Mouse (Mus musculus) limb, embryonic 10.5 days (tissue): Measurements from ENCODE around the gene Unc119b. TPM values are rescaled to one million over a fixed set of nuclear protein-coding genes. Genes with fewer than 3 reads are reported as not detected.

Experiments
- DNase-seq: peaks from one replicate; pipeline ENCODE4 v3.0.0-alpha.2; 2017; ENCODE audit warnings: low spot score
- H3K27ac ChIP-seq: fragments of 300-500 bp; sonication (generic); 2 replicates; pipeline ENCODE4 v1.5.1; 2016; ENCODE audit warnings: mild to moderate bottlenecking
- H3K27me3 ChIP-seq: fragments of 300-500 bp; sonication (generic); 2 replicates; pipeline ENCODE4 v1.6.1; 2016; ENCODE audit warnings: low read depth, mild to moderate bottlenecking; ENCODE audit not compliant: poor library complexity, severe bottlenecking
- H3K36me3 ChIP-seq: fragments of 300-500 bp; sonication (generic); 2 replicates; pipeline ENCODE4 v1.6.1; 2016; ENCODE audit warnings: mild to moderate bottlenecking, moderate library complexity
- H3K4me1 ChIP-seq: fragments of 300-500 bp; sonication (generic); 2 replicates; pipeline ENCODE4 v1.6.1; 2016
- H3K4me3 ChIP-seq: fragments of 300-500 bp; sonication (generic); 2 replicates; pipeline ENCODE4 v1.5.1; 2016; ENCODE audit warnings: mild to moderate bottlenecking, moderate library complexity
- H3K9me3 ChIP-seq: fragments of 300-500 bp; sonication (generic); replicated peaks from 2 replicates; pipeline ENCODE4 v1.6.1; 2016; ENCODE audit warnings: mild to moderate bottlenecking
- WGBS: fragments of 180-500 bp; shearing (Covaris S2); methylation state at CpG from one replicate; pipeline ENCODE4 v1.1.7; 2016; 5-methylcytosine and 5-hydroxymethylcytosine counted together
- polyA plus RNA-seq: library from polyadenylated mRNA; unstranded; fragments of >200 nt; fragmentation: Nextera tagmentation; extraction: Ambion mirVana; gene quantifications from 2 replicates; pipeline ENCODE4 v1.2.1, GENCODE M21; 2016

Gene Unc119b
- polyA plus RNA-seq, 1 experiment from 2014 or later = 77.0 TPM

DNA sequence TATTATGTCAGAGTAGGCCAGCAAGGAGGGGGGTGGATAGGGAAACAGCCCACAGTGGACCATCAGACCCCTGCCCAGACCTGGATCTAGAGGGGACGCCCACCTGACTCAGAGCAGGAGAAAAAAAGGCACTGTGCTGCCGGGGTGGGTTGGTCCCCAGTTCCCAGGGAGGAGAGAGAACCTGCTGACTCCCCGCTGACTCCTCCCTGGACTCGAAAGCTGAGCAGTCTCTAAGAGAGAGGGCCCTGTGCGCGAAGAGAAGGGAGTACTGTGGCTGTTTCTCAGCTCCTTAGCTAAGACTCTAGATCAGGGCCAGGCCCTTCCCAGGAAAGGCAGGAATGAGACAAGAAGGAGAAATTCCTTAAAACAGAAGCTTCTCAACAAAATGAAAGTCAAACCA is 9.7 kb upstream of the Unc119b start:
- Histone ChIP-seq H3K4me1 (peaks cover 10% of the 10 kb centered on the region), H3K36me3 (peaks cover 73% of the 10 kb centered on the region), H3K27me3 (no peaks in the 10 kb centered on the region), H3K4me3 (no peak overlapping the region), H3K27ac (no peak overlapping the region), H3K9me3 (no peaks in the 10 kb centered on the region)
- no peak for DNase-seq
- WGBS = 79% methylated on average over 6 of the region's 6 CpGs

DNA sequence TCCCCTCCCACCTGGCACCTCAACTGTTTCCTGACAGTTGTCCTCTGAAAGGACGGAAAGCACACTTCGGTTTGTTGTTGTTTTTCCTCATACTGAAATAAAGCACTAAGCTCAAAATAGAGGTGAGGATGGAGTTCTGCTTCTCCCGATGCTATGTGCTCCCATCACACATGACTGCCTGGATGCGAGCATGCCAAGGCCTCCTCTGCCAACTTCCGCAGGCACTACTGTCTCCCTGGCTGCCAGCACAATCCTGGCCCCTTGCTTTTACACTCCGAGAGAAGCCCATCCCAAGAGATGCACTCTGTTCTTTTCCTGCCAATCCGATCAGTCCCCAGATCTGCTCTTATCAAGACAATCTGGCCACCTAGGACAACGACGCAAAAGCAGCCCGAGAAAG is 8.8 kb upstream of the Unc119b start:
- Histone ChIP-seq H3K27me3 (no peaks in the 10 kb centered on the region), H3K4me3 (no peak overlapping the region), H3K36me3 (peaks cover 64% of the 10 kb centered on the region), H3K27ac (0 out of 2 replicates have a peak overlapping the region, but pooled peaks have one; percentile 19), H3K9me3 (no peaks in the 10 kb centered on the region), H3K4me1 (peaks cover 17% of the 10 kb centered on the region)
- WGBS = 79% methylated on average over 10 of the region's 10 CpGs
- no peak for DNase-seq

DNA sequence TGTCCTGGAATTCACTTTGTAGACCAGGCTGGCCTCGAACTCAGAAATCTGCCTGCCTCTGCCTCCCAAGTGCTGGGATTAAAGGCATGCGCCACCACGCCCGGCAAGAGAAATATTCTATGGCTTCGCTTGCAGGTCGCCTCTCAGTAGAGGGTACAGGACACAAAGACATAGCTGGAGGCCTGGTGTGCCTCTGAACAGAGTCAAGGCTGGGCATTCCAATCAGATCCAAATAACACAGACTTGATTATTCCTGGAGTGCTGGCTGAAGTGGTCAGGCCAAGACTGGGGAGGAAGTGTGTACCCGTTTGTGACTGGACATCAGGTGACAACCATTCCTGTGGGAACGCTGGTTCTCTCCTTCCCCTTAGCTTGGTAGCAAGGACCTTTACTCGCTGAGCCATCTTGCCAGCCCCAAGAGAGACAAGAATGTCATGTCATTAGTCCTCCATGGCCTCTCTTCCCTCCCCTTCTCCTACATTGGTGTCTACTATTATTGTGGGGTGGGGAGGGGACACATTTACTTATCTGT is 7.5 kb upstream of the Unc119b start:
- 91% methylated on average over 9 of the region's 9 CpGs for WGBS
- no peak for DNase-seq
- Histone ChIP-seq H3K27ac (no peak overlapping the region), H3K4me1 (peaks cover 17% of the 10 kb centered on the region), H3K36me3 (peaks cover 51% of the 10 kb centered on the region), H3K27me3 (no peaks in the 10 kb centered on the region), H3K4me3 (no peak overlapping the region), H3K9me3 (no peaks in the 10 kb centered on the region)

DNA sequence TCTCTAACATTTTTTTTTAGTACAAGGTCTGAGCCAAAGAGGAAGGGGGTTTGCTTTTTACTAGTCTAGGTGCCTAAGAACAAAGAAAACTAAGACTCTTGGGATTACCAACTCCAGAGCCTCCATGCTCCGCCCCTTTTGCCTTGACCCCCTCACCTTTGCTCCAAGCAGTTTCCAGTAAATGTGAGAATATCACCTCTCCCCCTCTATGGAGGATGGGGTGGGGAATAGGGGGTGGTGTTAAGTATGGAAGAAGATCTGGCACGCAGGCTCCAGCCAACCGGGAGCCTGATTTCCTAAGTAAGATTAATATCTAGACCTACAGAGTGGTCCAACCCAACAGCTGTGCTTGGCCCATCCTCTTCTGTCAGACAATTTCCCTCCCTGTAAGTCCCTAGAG is 6.0 kb upstream of the Unc119b start:
- H3K9me3 ChIP-seq = no peaks in the 10 kb centered on the region
- DNase-seq = no peak
- peaks cover 36% of the 10 kb centered on the region for H3K36me3 ChIP-seq
- peaks cover 17% of the 10 kb centered on the region for H3K4me1 ChIP-seq
- 53% methylated on average over 3 of the region's 3 CpGs for WGBS
- H3K27ac ChIP-seq = no peak overlapping the region
- H3K27me3 ChIP-seq = no peaks in the 10 kb centered on the region
- H3K4me3 ChIP-seq = no peak overlapping the region

DNA sequence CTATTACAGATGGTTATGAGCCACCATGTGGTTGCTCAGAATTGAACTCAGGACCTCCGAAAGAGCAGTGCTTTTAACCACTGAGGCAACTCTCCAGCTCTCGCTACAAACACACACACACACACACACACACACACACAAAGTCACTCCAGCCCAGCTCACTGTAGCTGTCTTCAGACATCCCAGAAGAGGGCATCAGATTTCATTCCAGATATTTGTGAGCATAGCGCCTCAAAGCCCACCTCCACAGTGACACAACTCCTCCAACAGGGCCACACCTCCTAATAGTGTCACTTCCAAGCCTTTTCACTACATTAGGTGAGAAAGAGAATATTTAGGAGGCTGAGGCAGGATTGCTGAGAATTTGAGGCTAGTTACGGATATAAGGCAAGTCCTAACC is 4.3 kb upstream of the Unc119b start:
- WGBS = 71% methylated on average over 4 of the region's 4 CpGs
- no peak for DNase-seq
- Histone ChIP-seq H3K27ac (no peak overlapping the region), H3K9me3 (no peaks in the 10 kb centered on the region), H3K4me1 (peaks cover 18% of the 10 kb centered on the region), H3K36me3 (peaks cover 20% of the 10 kb centered on the region), H3K27me3 (no peaks in the 10 kb centered on the region), H3K4me3 (no peak overlapping the region)

DNA sequence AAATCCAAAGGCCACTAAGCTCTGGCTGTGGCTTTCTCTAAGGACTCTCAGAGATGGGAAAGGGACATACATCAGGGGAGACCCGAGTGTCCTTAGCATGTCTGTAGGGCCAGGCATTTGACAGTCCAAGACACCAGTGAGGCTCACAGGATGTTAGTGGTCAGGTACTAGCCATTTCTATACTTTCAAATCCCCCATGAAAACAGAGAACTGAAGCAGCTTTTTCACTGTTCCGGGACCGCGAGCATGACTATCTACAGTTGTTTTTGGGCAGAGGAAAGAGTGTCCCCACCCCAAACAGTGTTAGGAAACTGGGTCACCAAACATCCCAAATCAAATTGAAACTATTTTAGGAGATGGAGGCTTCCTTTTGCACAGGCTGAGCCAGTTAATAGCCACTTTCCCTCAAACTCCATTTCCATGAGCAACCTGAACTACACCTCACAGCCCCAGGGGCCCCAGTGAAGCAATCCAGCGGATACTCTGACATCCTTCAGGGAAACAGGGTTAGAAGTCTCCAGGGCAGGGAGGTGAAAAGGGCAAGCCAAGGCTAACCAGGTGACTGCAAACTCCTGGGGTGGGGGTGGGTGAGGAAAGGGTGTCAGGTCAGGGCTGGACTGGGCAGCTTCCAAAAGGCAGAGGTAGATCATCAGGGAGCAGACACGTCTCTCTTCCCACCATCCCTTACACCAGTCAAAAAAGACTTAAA is 1.3 kb downstream of the Unc119b start:
- Histone ChIP-seq H3K27ac (peak overlapping the region; percentile 91), H3K36me3 (peaks cover 43% of the 10 kb centered on the region), H3K9me3 (no peaks in the 10 kb centered on the region), H3K27me3 (no peaks in the 10 kb centered on the region), H3K4me3 (peak overlapping the region; percentile 94), H3K4me1 (peaks cover 20% of the 10 kb centered on the region)
- WGBS = 62% methylated on average over 6 of the region's 6 CpGs
- DNase-seq = no peak

DNA sequence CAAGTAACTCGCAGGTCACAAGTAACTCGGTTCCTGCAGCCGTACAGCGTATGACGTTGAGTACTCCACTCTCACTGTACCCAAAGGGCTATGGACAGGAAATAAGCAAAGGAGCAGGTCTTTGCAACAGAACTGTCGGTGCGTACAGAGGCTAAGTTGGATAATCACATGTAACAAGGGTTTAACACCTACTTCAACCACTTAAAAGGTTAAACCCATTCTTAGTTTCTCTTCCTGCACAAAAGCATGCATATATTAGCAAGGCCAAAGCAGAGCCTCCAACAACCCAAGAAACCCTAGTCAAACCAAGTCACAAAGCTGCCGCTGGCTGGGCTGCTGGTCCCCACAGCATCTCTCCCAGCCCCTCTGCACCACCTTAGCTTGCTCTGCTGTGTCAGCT is 2.3 kb downstream of the Unc119b start:
- Histone ChIP-seq H3K4me1 (peaks cover 20% of the 10 kb centered on the region), H3K27me3 (no peaks in the 10 kb centered on the region), H3K9me3 (no peaks in the 10 kb centered on the region), H3K27ac (no peak overlapping the region), H3K36me3 (peaks cover 53% of the 10 kb centered on the region), H3K4me3 (peak overlapping the region; percentile 94; the same call in 1 of the 2 replicates)
- WGBS = 95% methylated on average over 8 of the region's 8 CpGs
- DNase-seq = no peak

DNA sequence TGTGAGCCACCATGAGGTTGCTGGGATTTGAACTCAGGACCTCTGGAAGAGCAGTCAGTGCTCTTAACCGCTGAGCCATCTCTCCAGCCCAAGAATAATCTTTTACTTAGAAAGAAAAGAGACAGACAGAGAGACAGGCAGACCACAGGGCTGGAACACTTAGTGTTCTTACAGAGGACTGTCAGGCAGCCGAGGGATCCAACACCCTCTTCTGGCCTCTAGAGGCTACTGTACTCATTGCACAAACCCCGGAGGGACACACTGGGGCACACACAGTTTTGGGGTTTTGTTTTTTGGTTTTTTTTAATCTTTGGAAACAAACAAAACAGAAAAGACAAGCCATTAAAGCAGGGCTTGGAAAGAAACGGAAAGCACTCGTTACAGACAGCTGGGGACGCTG is 5.4 kb downstream of the Unc119b start:
- no peak overlapping the region for H3K4me3 ChIP-seq
- no peaks in the 10 kb centered on the region for H3K27me3 ChIP-seq
- no peak overlapping the region for H3K27ac ChIP-seq
- no peaks in the 10 kb centered on the region for H3K9me3 ChIP-seq
- 91% methylated on average over 6 of the region's 6 CpGs for WGBS
- peaks cover 85% of the 10 kb centered on the region for H3K36me3 ChIP-seq
- peaks cover 28% of the 10 kb centered on the region for H3K4me1 ChIP-seq
- DNase-seq = no peak

DNA sequence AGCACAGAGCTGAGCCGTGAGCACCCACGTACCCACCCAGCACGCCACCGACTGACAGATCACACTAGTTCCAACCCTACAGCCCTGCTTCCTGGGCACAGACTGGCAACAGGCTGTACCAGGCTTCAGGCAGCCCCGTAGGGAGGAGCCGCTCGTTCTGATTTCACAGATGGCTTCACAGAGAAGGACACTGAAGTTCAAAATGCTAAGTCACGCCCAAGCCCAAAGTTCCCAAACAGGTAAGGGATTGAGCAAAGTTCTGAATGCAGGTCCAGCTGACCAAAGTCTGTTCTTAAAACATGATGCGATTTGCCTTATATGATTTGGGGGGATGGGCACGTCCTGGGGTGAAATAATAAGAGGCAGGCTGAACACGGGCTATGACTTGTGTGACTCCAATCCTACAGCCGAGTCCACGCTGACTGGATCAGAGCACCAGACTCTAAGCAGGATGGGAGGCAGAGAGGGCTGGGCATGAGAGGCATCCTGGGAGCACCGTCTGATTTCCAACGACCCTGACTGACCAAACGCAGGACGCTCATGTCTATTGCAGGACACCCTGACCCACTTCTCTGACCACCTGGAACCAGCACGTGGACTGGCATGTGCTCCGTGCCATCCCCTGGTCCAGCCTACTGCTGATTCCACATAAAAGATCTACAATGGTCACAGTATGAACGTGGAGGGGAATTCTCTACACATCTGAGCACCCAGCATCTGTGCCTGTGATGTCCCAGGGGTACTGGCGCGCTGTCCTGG is 7.2 kb downstream of the Unc119b start:
- Histone ChIP-seq H3K27ac (no peak overlapping the region), H3K4me3 (no peak overlapping the region), H3K36me3 (peaks cover 98% of the 10 kb centered on the region), H3K9me3 (no peaks in the 10 kb centered on the region), H3K27me3 (no peaks in the 10 kb centered on the region), H3K4me1 (peaks cover 12% of the 10 kb centered on the region)
- no peak for DNase-seq
- WGBS = 93% methylated on average over 22 of the region's 22 CpGs

DNA sequence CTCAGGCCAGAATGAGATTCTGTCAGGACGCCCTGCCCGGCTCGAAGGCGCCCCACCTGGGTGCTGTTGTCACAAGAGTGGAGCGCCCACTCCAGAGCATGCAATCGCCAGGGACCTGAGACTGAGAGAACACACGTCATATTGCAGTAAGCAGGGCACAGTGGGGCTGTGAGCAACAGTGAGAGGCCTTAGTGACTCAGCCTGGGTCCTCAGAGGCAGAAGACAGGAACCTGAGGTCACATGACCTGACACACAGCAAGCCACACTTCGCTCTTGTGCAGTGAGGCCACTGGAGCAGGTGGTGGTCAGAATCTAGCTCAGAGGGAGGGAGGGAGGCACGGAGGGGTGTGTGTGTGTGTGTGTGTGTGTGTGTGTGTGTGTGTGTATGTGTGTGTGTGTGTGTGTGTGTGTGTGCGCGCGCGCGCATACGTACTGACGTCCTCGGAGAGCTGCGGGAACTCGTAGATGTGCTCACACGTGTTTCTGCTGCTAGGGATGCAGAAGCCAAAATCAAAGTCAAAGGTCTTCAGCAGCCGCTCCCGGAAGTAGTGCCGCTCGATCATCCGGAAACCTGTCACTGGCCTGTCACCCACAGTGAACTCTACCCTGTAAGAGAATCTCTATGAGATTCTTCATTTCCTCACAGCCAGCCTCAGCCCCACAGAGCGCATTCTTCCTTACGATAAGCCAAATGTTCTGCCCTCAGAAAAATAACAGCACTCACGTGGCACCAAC is 8.0 kb downstream of the Unc119b start:
- H3K4me3 ChIP-seq = no peak overlapping the region
- DNase-seq = no peak
- peaks cover 99% of the 10 kb centered on the region for H3K36me3 ChIP-seq
- peaks cover 8% of the 10 kb centered on the region; the same call in 1 of the 2 replicates for H3K4me1 ChIP-seq
- no peaks in the 10 kb centered on the region for H3K9me3 ChIP-seq
- WGBS = 92% methylated on average over 28 of the region's 28 CpGs
- H3K27ac ChIP-seq = no peak overlapping the region
- no peaks in the 10 kb centered on the region for H3K27me3 ChIP-seq

DNA sequence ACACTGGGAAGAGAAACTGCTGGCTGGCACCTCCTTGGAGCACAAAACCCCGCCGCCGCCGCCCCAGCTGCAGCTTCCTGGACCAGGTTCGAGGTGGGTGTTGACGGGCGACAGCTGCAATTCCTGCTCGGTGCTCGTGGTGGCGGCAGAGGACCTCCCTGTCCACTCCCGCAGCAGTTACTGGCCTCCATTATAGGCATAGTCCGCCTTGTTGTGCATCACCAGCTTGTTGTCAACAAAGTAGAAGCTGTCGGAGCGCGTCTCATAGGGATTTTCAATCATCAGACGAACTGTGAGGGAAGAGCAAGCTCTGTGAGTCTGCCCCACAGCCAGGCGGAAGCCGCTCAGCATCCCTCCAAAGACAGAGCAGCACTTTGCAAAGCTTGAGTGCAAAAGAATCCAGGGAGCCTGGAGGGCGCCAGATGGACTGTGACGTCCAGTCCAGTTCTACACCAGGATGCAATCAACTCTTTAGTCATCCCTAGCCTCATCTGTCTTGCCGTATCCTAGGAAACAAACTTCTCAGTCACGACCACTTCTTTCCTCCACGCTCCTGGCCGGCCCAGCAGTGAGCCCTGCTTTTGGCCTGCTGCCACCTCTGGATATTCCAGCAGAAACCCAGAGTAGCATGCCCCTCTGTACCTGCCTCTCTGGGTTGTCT is 9.4 kb downstream of the Unc119b start:
- Histone ChIP-seq H3K4me3 (no peak overlapping the region), H3K27me3 (no peaks in the 10 kb centered on the region), H3K4me1 (peaks cover 8% of the 10 kb centered on the region; the same call in 1 of the 2 replicates), H3K36me3 (peaks cover 89% of the 10 kb centered on the region), H3K9me3 (no peaks in the 10 kb centered on the region), H3K27ac (peak overlapping the region; percentile 21; the same call in 1 of the 2 replicates)
- peak; percentile 84 for DNase-seq
- 34% methylated on average over 24 of the region's 24 CpGs for WGBS

DNA sequence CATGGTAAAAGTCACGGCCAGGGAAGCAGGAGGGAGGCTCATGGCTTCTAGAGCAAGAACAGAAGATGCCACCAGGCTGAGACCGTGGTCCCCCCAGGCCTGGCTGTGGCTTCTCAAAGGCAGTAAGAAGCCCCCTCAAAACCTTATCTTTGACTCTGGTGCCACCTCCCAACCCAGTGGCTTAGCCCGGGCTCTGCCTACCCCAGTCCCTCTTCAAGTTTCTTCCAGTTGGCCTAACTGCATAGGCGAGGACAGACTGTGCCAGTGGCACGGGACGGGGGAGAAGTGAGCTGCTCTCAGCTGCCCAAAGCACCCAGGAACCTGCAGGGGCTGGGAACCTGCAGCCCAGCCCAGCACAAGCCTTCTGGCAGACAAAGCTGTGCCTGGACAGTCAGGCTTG is 10.1 kb downstream of the Unc119b start:
- no peak overlapping the region for H3K27ac ChIP-seq
- no peaks in the 10 kb centered on the region for H3K27me3 ChIP-seq
- no peak for DNase-seq
- peaks cover 8% of the 10 kb centered on the region; the same call in 1 of the 2 replicates for H3K4me1 ChIP-seq
- H3K4me3 ChIP-seq = no peak overlapping the region
- peaks cover 83% of the 10 kb centered on the region for H3K36me3 ChIP-seq
- no peaks in the 10 kb centered on the region for H3K9me3 ChIP-seq
- WGBS = 93% methylated on average over 6 of the region's 6 CpGs
